8 mouse cellular contexts compared by ENCODE assay signal in genomic region chr5:34989321-34989772, GRCm38 (mm10). TPM values are rescaled to one million over a fixed set of nuclear protein-coding genes. Genes with fewer than 3 reads are reported as not detected.
A peak's percentile ranks its signal among the peaks of the same experiment; 100 is the strongest.
DNase-seq lines count a peak whose midpoint lies in the region; ATAC-seq and TF ChIP-seq lines count a peak whose summit lies in the region.

No protein-coding gene starts in this region.

- H3K27ac ChIP-seq in midbrain, embryonic 14.5 days (replicated peaks; ENCODE audit: low read depth, low read length): peak overlapping the region; percentile 37; the same call in 1 of the 2 replicates
- H3K27ac ChIP-seq in midbrain, embryonic 13.5 days: no peak overlapping the region

- H3K27me3 ChIP-seq in midbrain, embryonic 14.5 days (ENCODE audit: control insufficient read depth, insufficient read depth, low read length): no peaks in the 10 kb centered on the region
- no peaks in the 10 kb centered on the region for H3K27me3 ChIP-seq in midbrain, embryonic 13.5 days

- H3K36me3 ChIP-seq in midbrain, embryonic 14.5 days (ENCODE audit: control insufficient read depth, insufficient read depth, low read length): peaks cover 6% of the 10 kb centered on the region
- H3K36me3 ChIP-seq in midbrain, embryonic 13.5 days: peaks cover 28% of the 10 kb centered on the region

- TF ChIP-seq POLR2A in lung, adult 2 months (IDR thresholded peaks at IDR 0.05; ENCODE audit: borderline replicate concordance, extremely low read depth, low read depth, low read length): no peak

- no peak overlapping the region for H3K4me3 ChIP-seq in midbrain, embryonic 14.5 days (replicated peaks; ENCODE audit: low read depth, low read length)
- no peak overlapping the region for H3K4me3 ChIP-seq in midbrain, embryonic 13.5 days (replicated peaks)
- no peak overlapping the region for H3K4me3 ChIP-seq in lung, adult 2 months (replicated peaks; ENCODE audit: extremely low read depth, low read depth, low read length)

- no peak overlapping the region for H3K9ac ChIP-seq in midbrain, embryonic 14.5 days (replicated peaks; ENCODE audit: low read length)
- H3K9ac ChIP-seq in midbrain, embryonic 13.5 days (replicated peaks): no peak overlapping the region

- 73% methylated on average over 12 of the region's 12 CpGs for WGBS in midbrain, embryonic 14.5 days
- WGBS in midbrain, embryonic 13.5 days: 78% methylated on average over 12 of the region's 12 CpGs
- WGBS in lung, adult 2 months: 39% methylated on average over 12 of the region's 12 CpGs

- no peaks in the 10 kb centered on the region for H3K9me3 ChIP-seq in midbrain, embryonic 14.5 days (ENCODE audit: control insufficient read depth, low read length)
- H3K9me3 ChIP-seq in midbrain, embryonic 13.5 days: no peaks in the 10 kb centered on the region

- DNase-seq in embryo, embryonic 11 days: peak; percentile 9
- DNase-seq in embryo, embryonic 10 days (ENCODE audit: low spot score): no peak
- peak; percentile 14 for DNase-seq in midbrain, embryonic 14.5 days
- DNase-seq in layer of hippocampus, adult 18-20 months (ENCODE audit: low spot score in 2 of 2): peak; percentile 44 to 78
- DNase-seq in right cerebral cortex, postnatal 25 days: peak; percentile 59
- no peak for DNase-seq in lung, postnatal 14 days
- no peak for DNase-seq in lung, adult 2 months

- no peak overlapping the region for H3K4me2 ChIP-seq in midbrain, embryonic 14.5 days (ENCODE audit: low read length)
- H3K4me2 ChIP-seq in midbrain, embryonic 13.5 days (replicated peaks): no peak overlapping the region

- H3K4me1 ChIP-seq in midbrain, embryonic 14.5 days (ENCODE audit: control insufficient read depth, insufficient read depth, low read length): no peaks in the 10 kb centered on the region
- peaks cover 10% of the 10 kb centered on the region; the same call in 1 of the 2 replicates for H3K4me1 ChIP-seq in midbrain, embryonic 13.5 days (replicated peaks)
- peaks cover 13% of the 10 kb centered on the region; the same call in 1 of the 2 replicates for H3K4me1 ChIP-seq in lung, adult 2 months (ENCODE audit: control insufficient read depth, insufficient read depth, low read length)

- no peak for ATAC-seq in midbrain, embryonic 14.5 days (ENCODE audit: low FRiP score, low TSS enrichment)
- no peak for ATAC-seq in midbrain, embryonic 13.5 days

- no peak for TF ChIP-seq CTCF in lung, adult 2 months (IDR thresholded peaks at IDR 0.05; ENCODE audit: insufficient read depth, low read length)

RNA-seq across cellular contexts. Expression of gene Rgs12, which starts 40.1 kb away (rescaled TPM):
- polyA plus RNA-seq in midbrain, embryonic 14.5 days (2014; fragmentation: Nextera tagmentation; extraction: Ambion mirVana): 42.7 and 44.3 TPM in 2 replicates
- polyA plus RNA-seq in midbrain, embryonic 13.5 days (2015; fragmentation: Nextera tagmentation; extraction: Ambion mirVana): 67.5 and 72.3 TPM in 2 replicates
- 10 to 100 TPM; 43.3 to 44.2 TPM for total RNA-seq in layer of hippocampus, adult 18-20 months (2021)
- 125 and 161 TPM in 2 replicates for polyA plus RNA-seq in lung, adult 2 months (2012; rRNA removed)

RNA-seq across cellular contexts. Expression of gene Hgfac, which starts 52.0 kb away (rescaled TPM):
- polyA plus RNA-seq in midbrain, embryonic 14.5 days (2014; fragmentation: Nextera tagmentation; extraction: Ambion mirVana): 0.61 and 1.1 TPM in 2 replicates
- 1.0 and 1.2 TPM in 2 replicates for polyA plus RNA-seq in midbrain, embryonic 13.5 days (2015; fragmentation: Nextera tagmentation; extraction: Ambion mirVana)
- total RNA-seq in layer of hippocampus, adult 18-20 months (2021): 1 to 10 TPM; 1.0 to 2.2 TPM
- polyA plus RNA-seq in lung, adult 2 months (2012; rRNA removed): 12.9 and 19.5 TPM in 2 replicates

Comparison
In these comparisons a context has a peak if more than half of its experiments do, and no peak if none do; other contexts are left out.
1. DNase-seq: peak in embryo, embryonic 11 days (single experiment), midbrain, embryonic 14.5 days (single experiment), layer of hippocampus, adult 18-20 months (2 of 2) and right cerebral cortex, postnatal 25 days (single experiment); none in embryo, embryonic 10 days (single experiment), lung, postnatal 14 days (single experiment) and lung, adult 2 months (single experiment).